Comparison of ENCODE assay signal across 17 mouse cellular contexts in the genomic region with DNA sequence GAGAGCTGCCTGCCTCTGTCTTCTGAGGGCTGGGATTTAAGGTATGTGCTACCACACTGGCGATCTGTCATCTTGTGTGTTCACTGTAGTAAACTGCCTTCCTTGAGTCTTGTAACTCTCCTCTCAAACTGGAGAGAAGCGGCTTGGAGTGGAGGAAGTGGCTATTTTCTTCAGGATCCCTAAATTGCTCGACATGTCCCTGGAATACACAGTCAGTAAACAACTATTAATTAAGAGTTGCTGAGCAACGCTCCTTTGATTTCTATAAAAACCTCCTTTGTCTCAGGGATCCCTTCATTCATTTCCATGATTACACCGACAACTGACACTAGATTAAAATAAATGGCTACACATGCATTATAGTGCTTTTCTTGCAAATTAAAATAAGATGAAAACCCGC.
DNase-seq lines count a peak whose midpoint lies in the region; ATAC-seq and TF ChIP-seq lines count a peak whose summit lies in the region.
"Had no signal": no experiment of that assay in that cellular context is flagged by ENCODE, and none has a peak within 500 bp of the region (broad histone marks: within the 10 kb centered on the region; RNA-seq: fewer than 3 reads in every experiment).

No protein-coding gene starts in this region.

- no peak for ATAC-seq in heart, embryonic 13.5 days (ENCODE audit: extremely low read depth, insufficient number of reproducible peaks, low FRiP score, low TSS enrichment)
- no peak for ATAC-seq in heart, embryonic 11.5 days (replicated peaks; ENCODE audit: insufficient number of reproducible peaks, low FRiP score, low TSS enrichment)
- ATAC-seq in midbrain, embryonic 14.5 days (ENCODE audit: low FRiP score, low TSS enrichment): no peak
- ATAC-seq in midbrain, embryonic 11.5 days (ENCODE audit: low FRiP score): no peak
- peak; percentile 49 for ATAC-seq in forebrain, postnatal 0 days
- no peak for ATAC-seq in liver, embryonic 11.5 days (replicated peaks; ENCODE audit: low FRiP score)
- ATAC-seq: activated CD4-positive, CD25-positive, alpha-beta regulatory T cell, adult 4 months; liver, embryonic 12.5 days; Patski had no signal

- H3K9ac ChIP-seq in heart, embryonic 13.5 days: no peak overlapping the region
- no peak overlapping the region for H3K9ac ChIP-seq in heart, embryonic 11.5 days (ENCODE audit: low read depth, low read length)
- H3K9ac ChIP-seq in midbrain, embryonic 14.5 days (replicated peaks; ENCODE audit: low read length): no peak overlapping the region
- no peak overlapping the region for H3K9ac ChIP-seq in midbrain, embryonic 11.5 days (ENCODE audit: low read length)
- H3K9ac ChIP-seq in forebrain, postnatal 0 days: 0 out of 2 replicates have a peak overlapping the region, but pooled peaks have one; percentile 50
- H3K9ac ChIP-seq in liver, embryonic 11.5 days (ENCODE audit: low read depth, low read length): no peak overlapping the region
- H3K9ac ChIP-seq: kidney, embryonic 15.5 days; liver, embryonic 12.5 days; lung, embryonic 14.5 days had no signal

- no peak overlapping the region for H3K4me2 ChIP-seq in heart, embryonic 13.5 days
- H3K4me2 ChIP-seq in heart, embryonic 11.5 days: no peak overlapping the region
- H3K4me2 ChIP-seq in midbrain, embryonic 14.5 days (ENCODE audit: low read length): no peak overlapping the region
- H3K4me2 ChIP-seq in midbrain, embryonic 11.5 days: no peak overlapping the region
- peak overlapping the region; percentile 54; the same call in 1 of the 2 replicates for H3K4me2 ChIP-seq in forebrain, postnatal 0 days (ENCODE audit: low read depth)
- H3K4me2 ChIP-seq in liver, embryonic 11.5 days: no peak overlapping the region
- H3K4me2 ChIP-seq: liver, embryonic 12.5 days; lung, embryonic 14.5 days had no signal

- WGBS in heart, embryonic 13.5 days: 83% methylated on average over 6 of the region's 6 CpGs
- WGBS in heart, embryonic 11.5 days (ENCODE audit: insufficient replicate concordance): 84% methylated on average over 6 of the region's 6 CpGs
- WGBS in midbrain, embryonic 14.5 days: 71% methylated on average over 6 of the region's 6 CpGs
- 86% methylated on average over 6 of the region's 6 CpGs for WGBS in midbrain, embryonic 11.5 days
- WGBS in forebrain, postnatal 0 days: 23% methylated on average over 6 of the region's 6 CpGs
- WGBS in liver, embryonic 11.5 days: 85% methylated on average over 6 of the region's 6 CpGs

- peak; percentile 16 for DNase-seq in midbrain, embryonic 14.5 days
- DNase-seq in midbrain, embryonic 11.5 days (ENCODE audit: low spot score, missing footprints): no peak
- peak; percentile 41 for DNase-seq in forebrain, postnatal 0 days
- DNase-seq in adrenal gland, postnatal 14 days: no peak
- DNase-seq in liver, embryonic 11.5 days (ENCODE audit: low spot score): no peak
- DNase-seq: cerebellum, adult 9-10 months; heart, adult 11 months; heart, postnatal 14 days; lung, postnatal 4 days had no signal

- TF ChIP-seq CTCF in forebrain, postnatal 0 days (IDR thresholded peaks at IDR 0.05; ENCODE audit: low read depth): no peak

- no peaks in the 10 kb centered on the region; the same call in 1 of the 2 replicates for H3K36me3 ChIP-seq in heart, embryonic 13.5 days
- no peaks in the 10 kb centered on the region for H3K36me3 ChIP-seq in heart, embryonic 11.5 days (ENCODE audit: control insufficient read depth, insufficient read depth, low read length)
- H3K36me3 ChIP-seq in midbrain, embryonic 14.5 days (ENCODE audit: control insufficient read depth, insufficient read depth, low read length): no peaks in the 10 kb centered on the region
- no peaks in the 10 kb centered on the region for H3K36me3 ChIP-seq in midbrain, embryonic 11.5 days (ENCODE audit: control insufficient read depth, insufficient read depth, low read length)
- no peaks in the 10 kb centered on the region for H3K36me3 ChIP-seq in forebrain, postnatal 0 days (ENCODE audit: insufficient read depth)
- no peaks in the 10 kb centered on the region for H3K36me3 ChIP-seq in liver, embryonic 11.5 days (ENCODE audit: control insufficient read depth, insufficient read depth, low read length)
- H3K36me3 ChIP-seq: kidney, embryonic 15.5 days; limb, embryonic 10.5 days; liver, embryonic 12.5 days had no signal

- H3K27me3 ChIP-seq in heart, embryonic 13.5 days (replicated peaks): no peaks in the 10 kb centered on the region
- H3K27me3 ChIP-seq in heart, embryonic 11.5 days (ENCODE audit: control insufficient read depth, insufficient read depth, low read length): no peaks in the 10 kb centered on the region
- no peaks in the 10 kb centered on the region for H3K27me3 ChIP-seq in midbrain, embryonic 14.5 days (ENCODE audit: control insufficient read depth, insufficient read depth, low read length)
- no peaks in the 10 kb centered on the region for H3K27me3 ChIP-seq in midbrain, embryonic 11.5 days (ENCODE audit: control insufficient read depth, insufficient read depth, low read length)
- H3K27me3 ChIP-seq in forebrain, postnatal 0 days (ENCODE audit: insufficient read depth, low read length): no peaks in the 10 kb centered on the region
- no peaks in the 10 kb centered on the region for H3K27me3 ChIP-seq in liver, embryonic 11.5 days (replicated peaks; ENCODE audit: control insufficient read depth, insufficient read depth, low read length)
- H3K27me3 ChIP-seq: kidney, embryonic 15.5 days; Patski had no signal

- no peaks in the 10 kb centered on the region for H3K9me3 ChIP-seq in heart, embryonic 13.5 days
- H3K9me3 ChIP-seq in heart, embryonic 11.5 days (replicated peaks; ENCODE audit: control insufficient read depth, low read length): no peaks in the 10 kb centered on the region
- H3K9me3 ChIP-seq in midbrain, embryonic 14.5 days (ENCODE audit: control insufficient read depth, low read length): no peaks in the 10 kb centered on the region
- no peaks in the 10 kb centered on the region for H3K9me3 ChIP-seq in midbrain, embryonic 11.5 days (ENCODE audit: control insufficient read depth, low read length)
- H3K9me3 ChIP-seq in forebrain, postnatal 0 days (ENCODE audit: low read length): no peaks in the 10 kb centered on the region
- no peaks in the 10 kb centered on the region for H3K9me3 ChIP-seq in liver, embryonic 11.5 days (ENCODE audit: control insufficient read depth, low read length)
- H3K9me3 ChIP-seq: kidney, embryonic 15.5 days; limb, embryonic 10.5 days; liver, embryonic 12.5 days had no signal

- H3K27ac ChIP-seq in heart, embryonic 13.5 days (replicated peaks): peak overlapping the region; percentile 74; the same call in 1 of the 2 replicates
- H3K27ac ChIP-seq in heart, embryonic 11.5 days (ENCODE audit: low read depth, low read length): no peak overlapping the region
- H3K27ac ChIP-seq in midbrain, embryonic 14.5 days (replicated peaks; ENCODE audit: low read depth, low read length): peak overlapping the region; percentile 3; the same call in 1 of the 2 replicates
- no peak overlapping the region for H3K27ac ChIP-seq in midbrain, embryonic 11.5 days (ENCODE audit: low read depth, low read length)
- 0 out of 2 replicates have a peak overlapping the region, but pooled peaks have one; percentile 16 for H3K27ac ChIP-seq in forebrain, postnatal 0 days (ENCODE audit: low read depth, low read length)
- H3K27ac ChIP-seq in liver, embryonic 11.5 days (ENCODE audit: low read depth, low read length): no peak overlapping the region
- H3K27ac ChIP-seq: kidney, embryonic 15.5 days; limb, embryonic 10.5 days; liver, embryonic 12.5 days had no signal

- peaks cover 28% of the 10 kb centered on the region for H3K4me1 ChIP-seq in heart, embryonic 13.5 days
- peaks cover 8% of the 10 kb centered on the region for H3K4me1 ChIP-seq in heart, embryonic 11.5 days (ENCODE audit: control insufficient read depth, insufficient read depth, low read length)
- peaks cover 21% of the 10 kb centered on the region for H3K4me1 ChIP-seq in midbrain, embryonic 14.5 days (ENCODE audit: control insufficient read depth, insufficient read depth, low read length)
- H3K4me1 ChIP-seq in midbrain, embryonic 11.5 days (ENCODE audit: control insufficient read depth, insufficient read depth, low read length): peaks cover 15% of the 10 kb centered on the region
- H3K4me1 ChIP-seq in forebrain, postnatal 0 days (ENCODE audit: insufficient read depth): peaks cover 17% of the 10 kb centered on the region; the same call in 1 of the 2 replicates
- H3K4me1 ChIP-seq in liver, embryonic 11.5 days (replicated peaks; ENCODE audit: control insufficient read depth, insufficient read depth, low read length): peaks cover 12% of the 10 kb centered on the region

- no peak overlapping the region for H3K4me3 ChIP-seq in heart, embryonic 13.5 days
- H3K4me3 ChIP-seq in heart, embryonic 11.5 days (ENCODE audit: low read depth, low read length): no peak overlapping the region
- no peak overlapping the region for H3K4me3 ChIP-seq in midbrain, embryonic 14.5 days (replicated peaks; ENCODE audit: low read depth, low read length)
- no peak overlapping the region for H3K4me3 ChIP-seq in midbrain, embryonic 11.5 days (ENCODE audit: low read depth, low read length)
- no peak overlapping the region for H3K4me3 ChIP-seq in forebrain, postnatal 0 days (ENCODE audit: low read depth, low read length)
- no peak overlapping the region for H3K4me3 ChIP-seq in liver, embryonic 11.5 days (ENCODE audit: low read depth, low read length)
- H3K4me3 ChIP-seq: kidney, embryonic 15.5 days; limb, embryonic 10.5 days; liver, embryonic 12.5 days had no signal

Comparison
In these comparisons a context has a peak if more than half of its experiments do, and no peak if none do; other contexts are left out.
1. H3K27ac ChIP-seq: peak in heart, embryonic 13.5 days (single experiment), midbrain, embryonic 14.5 days (single experiment) and forebrain, postnatal 0 days (single experiment); none in heart, embryonic 11.5 days (single experiment), midbrain, embryonic 11.5 days (single experiment) and liver, embryonic 11.5 days (single experiment).
2. DNase-seq: peak in midbrain, embryonic 14.5 days (single experiment) and forebrain, postnatal 0 days (single experiment); none in midbrain, embryonic 11.5 days (single experiment), adrenal gland, postnatal 14 days (single experiment) and liver, embryonic 11.5 days (single experiment).